Mouse (Mus musculus) gastrocnemius, postnatal 4 days (tissue): ENCODE measurements at regions not wholly inside any gene's neighbourhood (a gene's known extent, or its start where the extent isn't known, plus 50 kb on each side); places are given as distances from the start of the nearest gene placed in this dataset.

Source experiments
- DNase-seq, 2 experiments: peaks; one replicate each; pipeline ENCODE4 v3.0.0; 2021 to 2022; ENCODE audit warnings: low spot score in 2 of 2, mixed read lengths in 2 of 2

GRCm38 (mm10) chr8:97052436-97052835, 1164.1 kb upstream of the Got2 start:
- no peak for DNase-seq

GRCm38 (mm10) chr8:97039778-97040177, 1151.4 kb upstream of the Got2 start:
- no peak for DNase-seq

- DNase-seq = no peak
These were observed 1150.5 kb upstream of the Got2 start for GRCm38 (mm10) chr8:97038854-97039253.

- DNase-seq = no peak
These were observed 1143.8 kb upstream of the Got2 start for GRCm38 (mm10) chr8:97032188-97032587.

- no peak for DNase-seq
These were observed 1127.2 kb upstream of the Got2 start for GRCm38 (mm10) chr8:97015571-97015970.

- peak in 1 of 2 experiments; percentile 18 for DNase-seq
These were observed 1115.8 kb upstream of the Got2 start for GRCm38 (mm10) chr8:97004131-97004530.

- no peak for DNase-seq
These were observed 1094.8 kb upstream of the Got2 start for GRCm38 (mm10) chr8:96983103-96983502.
